Mouse (Mus musculus) CH12.LX (cell line): ENCODE measurements around the gene Ldb2. TPM values are rescaled to one million over a fixed set of nuclear protein-coding genes. Genes with fewer than 3 reads are reported as not detected.

Experiments
- DNase-seq: peaks from one replicate; pipeline ENCODE4 v3.0.0-alpha.2; 2013; ENCODE audit errors: extremely low read depth
- H3K27ac ChIP-seq: 2 replicates; pipeline ENCODE4 v1.5.1; 2012; ENCODE audit warnings: low read depth, mild to moderate bottlenecking, control low read depth, moderate library complexity; ENCODE audit not compliant: insufficient read depth
- H3K27me3 ChIP-seq: replicated peaks from 2 replicates; pipeline ENCODE3; 2012; ENCODE audit warnings: inconsistent platforms
- H3K36me3 ChIP-seq, 2 experiments: replicated peaks in 1 of 2; 2 replicates each; pipeline versions ENCODE3 to v1.6.1; 2012; ENCODE audit warnings: inconsistent platforms in 1 of 2, low read length in 1 of 2, mild to moderate bottlenecking in 1 of 2, mixed read lengths in 1 of 2, moderate library complexity in 1 of 2; ENCODE audit not compliant: control insufficient read depth in 1 of 2, insufficient read depth in 1 of 2
- H3K4me1 ChIP-seq, 2 experiments: 2 replicates each; pipeline ENCODE4 v1.6.1; 2012; ENCODE audit warnings: inconsistent platforms in 1 of 2, moderate library complexity in 1 of 2; ENCODE audit not compliant: insufficient read depth in 2 of 2, control insufficient read depth in 1 of 2
- H3K4me2 ChIP-seq: 2 replicates; pipeline ENCODE4 v1.6.1; 2012; ENCODE audit warnings: low read depth, mild to moderate bottlenecking, control low read depth; ENCODE audit not compliant: poor library complexity, insufficient read depth, severe bottlenecking
- H3K4me3 ChIP-seq, 3 experiments: fragments of 150-350 bp in 1 of 3; sonication (generic) in 1 of 3; replicated peaks in 1 of 3; 2 replicates each; pipeline versions ENCODE3 to v1.5.1; 2011 to 2012; ENCODE audit warnings: low read depth in 2 of 3, low read length in 2 of 3, mild to moderate bottlenecking in 2 of 3, moderate library complexity in 2 of 3, control low read depth in 1 of 3, improper control_type of control experiment in 1 of 3, inconsistent platforms in 1 of 3, mixed read lengths in 1 of 3; ENCODE audit not compliant: poor library complexity in 1 of 3
- H3K79me2 ChIP-seq: replicated peaks from 2 replicates; pipeline ENCODE4 v1.6.1; 2012; ENCODE audit warnings: mild to moderate bottlenecking, moderate library complexity; ENCODE audit not compliant: control insufficient read depth, poor library complexity, insufficient read depth, severe bottlenecking; ENCODE audit errors: extremely low read depth
- H3K9ac ChIP-seq: 2 replicates; pipeline ENCODE4 v1.6.1; 2012; ENCODE audit warnings: low read depth, mild to moderate bottlenecking, control low read depth, moderate library complexity; ENCODE audit not compliant: insufficient read depth
- H3K9me3 ChIP-seq: replicated peaks from 2 replicates; pipeline ENCODE3; 2012; ENCODE audit warnings: low read length, inconsistent platforms, mixed read lengths
- CHD2 ChIP-seq: IDR thresholded peaks from 2 replicates; pipeline ENCODE4 v1.6.1; 2011; ENCODE audit warnings: low read length, improper control_type of control experiment
- CTCF ChIP-seq, 2 experiments: IDR thresholded peaks in 1 of 2; conservative IDR thresholded peaks in 1 of 2; 2 replicates each; pipeline ENCODE4 v1.5.1; 2011 to 2012; ENCODE audit warnings: low read depth in 2 of 2, low read length in 2 of 2, improper control_type of control experiment in 1 of 2, inconsistent platforms in 1 of 2, mild to moderate bottlenecking in 1 of 2, moderate library complexity in 1 of 2
- IRF4 ChIP-seq: IDR thresholded peaks from 2 replicates; pipeline ENCODE4 v1.6.1; 2014; ENCODE audit warnings: low read depth, mild to moderate bottlenecking, inconsistent platforms, low read length, improper control_type of control experiment
- MAZ ChIP-seq: IDR thresholded peaks from 2 replicates; pipeline ENCODE4 v1.6.1; 2012; ENCODE audit warnings: low read depth, mild to moderate bottlenecking, inconsistent platforms, low read length, improper control_type of control experiment, moderate library complexity
- MEF2A ChIP-seq: IDR thresholded peaks from 2 replicates; pipeline ENCODE4 v1.6.1; 2014; ENCODE audit warnings: low read depth, mild to moderate bottlenecking, inconsistent platforms, low read length, improper control_type of control experiment, borderline replicate concordance
- RCOR1 ChIP-seq: conservative IDR thresholded peaks from 2 replicates; pipeline ENCODE4 v1.6.1; 2012; ENCODE audit warnings: low read depth, mild to moderate bottlenecking, inconsistent platforms, low read length, improper control_type of control experiment
- SMC3 ChIP-seq: IDR thresholded peaks from 2 replicates; pipeline ENCODE4 v1.6.1; 2011; ENCODE audit warnings: low read depth, low read length, improper control_type of control experiment
- UBTF ChIP-seq: IDR thresholded peaks from 2 replicates; pipeline ENCODE4 v1.6.1; 2012; ENCODE audit warnings: low read depth, mild to moderate bottlenecking, inconsistent platforms, low read length, improper control_type of control experiment, moderate library complexity
- USF2 ChIP-seq: conservative IDR thresholded peaks from 2 replicates; pipeline ENCODE4 v1.6.1; 2011; ENCODE audit warnings: low read depth, low read length, improper control_type of control experiment
- dilution Hi-C: fragments of 300-500 bp; cut with MboI; formaldehyde crosslinking; loops from 2 replicates; pipeline ENCODE4 v1.14.3; 2020; ENCODE audit warnings: low sequenced_read_pairs; ENCODE audit not compliant: extremely low pct_unique_long_range_greater_than_20kb, extremely low pct_ligation_motif_present
- in situ Hi-C: fragments of 300-500 bp; cut with MboI; formaldehyde crosslinking; loops from 3 replicates; pipeline ENCODE4 v1.14.3; 2019; ENCODE audit warnings: low sequenced_read_pairs, low pct_ligation_motif_present, low pct_unique_long_range_greater_than_20kb, mixed read lengths
- polyA plus RNA-seq: library from polyadenylated mRNA; unstranded; fragments of >175 nt; gene quantifications from 2 replicates; pipeline ENCODE4 v1.2.1, GENCODE M21; 2012; ENCODE audit warnings: low read depth; ENCODE audit not compliant: insufficient read length
- total RNA-seq, 2 experiments: library from RNA; depleted of rRNA; stranded (reverse); fragments of 300-350 nt in 1 of 2; fragments of >200 nt in 1 of 2; gene quantifications; 2 replicates each; pipeline ENCODE4 v1.2.3; 2012 to 2014

Ldb2 gene
- total and polyA plus RNA-seq, 3 experiments = not detected

DNA sequence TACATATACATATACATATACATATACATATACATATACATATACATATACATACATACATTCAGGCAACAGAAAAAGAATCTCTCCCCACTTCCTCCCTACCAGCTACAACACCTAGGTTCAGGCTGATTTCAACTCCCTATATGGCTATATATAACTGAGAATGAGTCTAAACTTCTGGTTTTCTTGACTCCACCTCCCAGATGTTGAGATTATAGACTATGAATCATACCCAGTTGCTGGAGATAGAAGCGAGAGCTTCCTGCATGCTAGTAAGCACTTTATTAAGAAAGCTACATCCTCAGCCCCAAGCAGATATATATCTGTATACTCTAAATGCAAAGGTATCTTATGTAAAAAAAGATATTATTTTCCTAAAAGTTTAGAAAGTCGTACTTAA lies 74.0 kb downstream of the Ldb2 start:
- Histone ChIP-seq H3K79me2 (no peaks in the 10 kb centered on the region), H3K27me3 (no peaks in the 10 kb centered on the region), H3K4me2 (no peak overlapping the region), H3K9me3 (no peaks in the 10 kb centered on the region), H3K27ac (no peak overlapping the region), H3K36me3 (no peaks in the 10 kb centered on the region), H3K9ac (no peak overlapping the region), H3K4me3 (no peak overlapping the region), H3K4me1 (no peaks in the 10 kb centered on the region)
- dilution Hi-C loops (no loop called here), in situ Hi-C loops (no loop called here)
- TF ChIP-seq USF2 = no peak
- no peak for TF ChIP-seq IRF4
- no peak for TF ChIP-seq MAZ
- TF ChIP-seq CTCF (conservative IDR thresholded peaks at IDR 0.05 in 1 of 2, IDR thresholded peaks at IDR 0.05 in 1 of 2; ENCODE audit: low read depth in 2 of 2, low read length in 2 of 2) = no peak
- DNase-seq = no peak

DNA sequence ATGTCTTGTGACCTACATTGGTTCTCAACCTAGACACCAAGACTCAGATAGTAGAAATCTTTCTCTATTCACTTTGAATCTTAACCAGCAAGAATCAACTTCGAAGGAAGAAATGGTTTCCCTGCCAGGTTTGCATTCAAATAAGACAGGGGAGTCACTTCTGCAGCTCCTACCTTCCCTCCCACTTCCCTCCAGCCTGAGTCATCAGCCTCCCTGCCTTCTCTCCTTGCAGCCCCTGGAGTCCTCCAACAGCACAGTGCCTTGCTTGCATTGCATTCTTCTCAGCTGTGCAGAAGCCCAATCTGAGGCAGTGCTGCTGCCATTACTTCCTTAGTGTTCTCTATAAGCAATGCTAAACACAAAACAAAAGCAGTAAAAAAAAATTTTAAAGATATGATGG lies 79.6 kb downstream of the Ldb2 start:
- in situ Hi-C loops = no loop called here

GRCm38 (mm10) chr5:44714508-44714907 lies 85.0 kb downstream of the Ldb2 start:
- no peak overlapping the region for H3K9ac ChIP-seq
- TF ChIP-seq RCOR1 = no peak
- TF ChIP-seq, all 38 proteins: peak for 0
- no peaks in the 10 kb centered on the region for H3K27me3 ChIP-seq
- H3K9me3 ChIP-seq = no peaks in the 10 kb centered on the region
- no peak overlapping the region for H3K4me2 ChIP-seq
- no peak overlapping the region for H3K27ac ChIP-seq
- dilution Hi-C loops (no loop called here), in situ Hi-C loops (no loop called here)
- no peak overlapping the region for H3K4me3 ChIP-seq
- H3K36me3 ChIP-seq = no peaks in the 10 kb centered on the region
- no peak for DNase-seq
- H3K79me2 ChIP-seq = no peaks in the 10 kb centered on the region
- H3K4me1 ChIP-seq = peaks cover 0 to 17% of the 10 kb centered on the region in 2 experiments; a peak in 2 of 4 replicates

More for the DNA sequence above, 79.6 kb downstream of the Ldb2 start:
- TF ChIP-seq CTCF (conservative IDR thresholded peaks at IDR 0.05 in 1 of 2, IDR thresholded peaks at IDR 0.05 in 1 of 2; ENCODE audit: low read depth in 2 of 2, low read length in 2 of 2) (no peak), SMC3 (no peak), UBTF (no peak), MEF2A (no peak), CHD2 (no peak)
- no peaks in the 10 kb centered on the region for H3K79me2 ChIP-seq
- H3K4me3 ChIP-seq = no peak overlapping the region
- DNase-seq = no peak
- no peak overlapping the region for H3K9ac ChIP-seq
- no peaks in the 10 kb centered on the region for H3K36me3 ChIP-seq
- H3K27ac ChIP-seq = no peak overlapping the region
- peaks cover 0 to 2% of the 10 kb centered on the region in 2 experiments; a peak in 1 of 4 replicates for H3K4me1 ChIP-seq
- no peaks in the 10 kb centered on the region for H3K9me3 ChIP-seq
- H3K4me2 ChIP-seq = no peak overlapping the region
- dilution Hi-C loops = no loop called here
- H3K27me3 ChIP-seq = no peaks in the 10 kb centered on the region
